Mouse (Mus musculus): ENCODE results near the gene Arhgap27. TPM values are rescaled to one million over a fixed set of nuclear protein-coding genes. Genes with fewer than 3 reads are reported as not detected.
"Not testable (repeated sequence)": the region's sequence is repeated elsewhere in the genome, so short reads cannot be mapped to it uniquely, and the experiment has no call there.

Arhgap27 gene
- polyA plus RNA-seq, 1 experiment: 122 TPM

DNA sequence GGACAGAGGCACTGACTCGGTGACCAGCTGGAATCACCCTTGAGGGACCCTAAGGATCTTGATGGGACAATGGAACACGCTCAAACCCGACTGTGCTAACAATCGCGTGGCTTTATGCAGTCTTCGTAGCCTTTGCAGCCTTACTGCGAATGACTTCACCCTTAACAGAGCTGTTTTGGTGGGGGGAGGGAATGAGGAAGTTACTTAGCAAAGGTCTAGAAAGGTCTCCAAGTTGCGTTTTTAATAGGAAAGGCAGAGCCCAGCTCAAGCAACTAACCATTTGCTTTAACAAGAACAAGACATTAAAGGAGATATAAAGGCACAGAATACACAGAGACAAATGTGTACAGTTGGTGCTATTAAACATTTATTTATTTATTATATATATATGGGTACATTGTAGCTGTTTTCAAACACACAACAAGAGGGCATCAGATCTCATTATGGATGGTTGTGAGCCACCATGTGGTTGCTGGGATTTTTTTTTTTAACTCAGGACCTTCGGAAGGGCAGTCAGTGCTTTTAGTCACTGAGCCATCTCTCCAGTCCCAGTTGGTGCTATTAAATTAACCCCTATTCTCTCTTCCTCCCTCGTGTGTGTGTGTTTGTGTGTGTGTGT is 53.4 kb downstream of the Arhgap27 start:
- Histone ChIP-seq H3K4me3 (ENCODE audit: low read depth, low read length) (no peak overlapping the region), H3K27me3 (ENCODE audit: control insufficient read depth, insufficient read depth, low read length) (no peaks in the 10 kb centered on the region; the same call in 1 of the 2 replicates), H3K4me1 (ENCODE audit: control insufficient read depth, insufficient read depth, insufficient read length, low read length) (peaks cover 5% of the 10 kb centered on the region), H3K36me3 (ENCODE audit: control insufficient read depth, insufficient read depth, low read length) (no peaks in the 10 kb centered on the region), H3K27ac (ENCODE audit: insufficient read depth, low read depth, low read length) (no peak overlapping the region)
- TF ChIP-seq POLR2A (IDR thresholded peaks at IDR 0.05; ENCODE audit: low read depth, low read length): no peak
- no peak for TF ChIP-seq CTCF (IDR thresholded peaks at IDR 0.05; ENCODE audit: extremely low read depth, insufficient read length, insufficient replicate concordance, low read depth, low read length)
- 68% methylated on average over 10 of the region's 10 CpGs for WGBS

- peak overlapping the region; percentile 42; the same call in 1 of the 2 replicates for H3K27ac ChIP-seq (ENCODE audit: insufficient read depth, low read depth, low read length)
- H3K36me3 ChIP-seq (ENCODE audit: control insufficient read depth, insufficient read depth, low read length): no peaks in the 10 kb centered on the region
- WGBS: 32% methylated on average over 8 of the region's 8 CpGs
- no peaks in the 10 kb centered on the region; the same call in 1 of the 2 replicates for H3K27me3 ChIP-seq (ENCODE audit: control insufficient read depth, insufficient read depth, low read length)
- H3K4me1 ChIP-seq (ENCODE audit: control insufficient read depth, insufficient read depth, insufficient read length, low read length): peaks cover 2% of the 10 kb centered on the region; the same call in 1 of the 2 replicates
- no peak for TF ChIP-seq POLR2A (IDR thresholded peaks at IDR 0.05; ENCODE audit: low read depth, low read length)
- no peak for TF ChIP-seq CTCF (IDR thresholded peaks at IDR 0.05; ENCODE audit: extremely low read depth, insufficient read length, insufficient replicate concordance, low read depth, low read length)
- H3K4me3 ChIP-seq (ENCODE audit: low read depth, low read length): no peak overlapping the region
These were observed 55.6 kb downstream of the Arhgap27 start for GRCm38 (mm10) chr11:103307910-103308309.

- TF ChIP-seq CTCF (IDR thresholded peaks at IDR 0.05; ENCODE audit: extremely low read depth, insufficient read length, insufficient replicate concordance, low read depth, low read length) (no peak), POLR2A (IDR thresholded peaks at IDR 0.05; ENCODE audit: low read depth, low read length) (no peak)
- 77% methylated on average over 9 of the region's 9 CpGs for WGBS
- no peak overlapping the region for H3K27ac ChIP-seq (ENCODE audit: insufficient read depth, low read depth, low read length)
- no peaks in the 10 kb centered on the region for H3K27me3 ChIP-seq (ENCODE audit: control insufficient read depth, insufficient read depth, low read length)
- H3K4me3 ChIP-seq (ENCODE audit: low read depth, low read length): no peak overlapping the region
- H3K36me3 ChIP-seq (ENCODE audit: control insufficient read depth, insufficient read depth, low read length): no peaks in the 10 kb centered on the region
- H3K4me1 ChIP-seq (ENCODE audit: control insufficient read depth, insufficient read depth, insufficient read length, low read length): 0 out of 2 replicates have a peak, but pooled peaks cover 2% of the 10 kb centered on the region
These were observed 59.0 kb downstream of the Arhgap27 start for GRCm38 (mm10) chr11:103304525-103304924.

DNA sequence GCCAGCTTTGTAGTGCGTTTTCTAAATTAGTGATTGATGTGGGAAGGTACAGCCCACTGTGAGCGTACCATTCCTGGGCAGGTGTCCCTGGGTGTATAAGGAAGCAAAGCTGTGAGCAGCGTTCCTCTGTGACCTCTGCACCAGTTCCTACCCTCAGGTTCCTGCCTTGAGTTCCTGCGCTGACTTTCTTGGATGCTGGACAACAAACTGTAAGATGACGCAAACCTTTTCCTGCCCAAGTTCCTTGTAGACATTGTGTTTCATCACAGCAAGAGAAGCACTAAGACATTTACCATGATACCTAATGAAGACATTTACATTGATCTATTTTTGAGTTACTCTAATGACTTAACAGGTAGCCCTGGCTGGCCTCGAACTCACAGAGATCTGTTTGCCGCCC is 68.7 kb downstream of the Arhgap27 start:
- Histone ChIP-seq H3K27ac (ENCODE audit: insufficient read depth, low read depth, low read length) (no peak overlapping the region), H3K27me3 (ENCODE audit: control insufficient read depth, insufficient read depth, low read length) (no peaks in the 10 kb centered on the region), H3K4me3 (ENCODE audit: low read depth, low read length) (no peak overlapping the region), H3K36me3 (ENCODE audit: control insufficient read depth, insufficient read depth, low read length) (no peaks in the 10 kb centered on the region), H3K4me1 (ENCODE audit: control insufficient read depth, insufficient read depth, insufficient read length, low read length) (no peaks in the 10 kb centered on the region)
- WGBS: 83% methylated on average over 7 of the region's 7 CpGs
- TF ChIP-seq CTCF (IDR thresholded peaks at IDR 0.05; ENCODE audit: extremely low read depth, insufficient read length, insufficient replicate concordance, low read depth, low read length) (no peak), POLR2A (IDR thresholded peaks at IDR 0.05; ENCODE audit: low read depth, low read length) (no peak)

DNA sequence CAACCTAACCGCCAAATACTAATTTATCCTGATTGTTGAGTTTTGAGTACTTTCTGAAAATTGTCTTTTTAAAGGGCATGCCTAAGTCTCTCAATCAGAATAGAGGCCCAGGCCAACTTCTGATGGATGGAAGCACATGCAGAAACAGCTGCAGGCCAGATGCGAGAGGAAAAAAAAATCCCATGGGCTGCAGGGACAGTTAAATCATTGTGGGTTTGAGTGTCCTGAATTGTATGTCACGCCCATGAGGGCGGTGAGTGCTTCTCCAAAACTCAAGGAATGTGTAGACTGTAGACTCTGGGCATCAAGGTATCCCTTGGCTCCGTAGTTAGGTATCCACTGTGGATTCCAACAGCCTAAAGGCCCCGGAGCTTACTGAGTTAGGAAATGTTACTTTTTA is 69.4 kb downstream of the Arhgap27 start:
- TF ChIP-seq POLR2A (IDR thresholded peaks at IDR 0.05; ENCODE audit: low read depth, low read length): no peak
- no peak for TF ChIP-seq CTCF (IDR thresholded peaks at IDR 0.05; ENCODE audit: extremely low read depth, insufficient read length, insufficient replicate concordance, low read depth, low read length)
- Histone ChIP-seq H3K27me3 (ENCODE audit: control insufficient read depth, insufficient read depth, low read length) (no peaks in the 10 kb centered on the region), H3K36me3 (ENCODE audit: control insufficient read depth, insufficient read depth, low read length) (no peaks in the 10 kb centered on the region), H3K4me3 (ENCODE audit: low read depth, low read length) (no peak overlapping the region), H3K4me1 (ENCODE audit: control insufficient read depth, insufficient read depth, insufficient read length, low read length) (no peaks in the 10 kb centered on the region), H3K27ac (ENCODE audit: insufficient read depth, low read depth, low read length) (no peak overlapping the region)
- 86% methylated on average over 6 of the region's 6 CpGs for WGBS

DNA sequence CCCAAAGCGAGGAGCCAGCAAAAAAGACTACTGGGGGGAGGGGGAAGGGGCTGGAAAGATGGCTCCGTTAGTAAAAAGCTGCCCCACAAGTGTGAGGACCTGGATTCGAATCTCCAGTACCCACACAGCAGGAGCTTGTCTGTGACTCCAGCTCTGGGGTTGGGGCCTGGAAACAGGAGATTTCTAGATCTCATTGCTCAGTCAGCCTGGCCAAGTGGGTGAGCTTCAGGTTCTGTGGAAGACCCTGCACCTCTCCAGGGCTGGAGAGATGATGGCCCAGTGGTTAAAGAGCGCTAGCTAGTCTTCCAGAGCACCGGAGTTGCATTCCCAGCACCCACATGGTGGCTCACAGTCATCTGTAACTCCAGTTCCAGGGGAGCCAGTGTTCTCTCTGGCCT is 70.6 kb downstream of the Arhgap27 start:
- no peak overlapping the region for H3K4me3 ChIP-seq (ENCODE audit: low read depth, low read length)
- H3K36me3 ChIP-seq (ENCODE audit: control insufficient read depth, insufficient read depth, low read length): no peaks in the 10 kb centered on the region
- no peak overlapping the region for H3K27ac ChIP-seq (ENCODE audit: insufficient read depth, low read depth, low read length)
- no peaks in the 10 kb centered on the region for H3K27me3 ChIP-seq (ENCODE audit: control insufficient read depth, insufficient read depth, low read length)
- TF ChIP-seq CTCF (IDR thresholded peaks at IDR 0.05; ENCODE audit: extremely low read depth, insufficient read length, insufficient replicate concordance, low read depth, low read length): no peak
- WGBS: 71% methylated on average over 5 of the region's 5 CpGs
- no peaks in the 10 kb centered on the region for H3K4me1 ChIP-seq (ENCODE audit: control insufficient read depth, insufficient read depth, insufficient read length, low read length)

GRCm38 (mm10) chr11:103292152-103292889 is 71.2 kb downstream of the Arhgap27 start:
- H3K4me3 ChIP-seq (ENCODE audit: low read depth, low read length): no peak overlapping the region
- no peak overlapping the region for H3K27ac ChIP-seq (ENCODE audit: insufficient read depth, low read depth, low read length)
- TF ChIP-seq CTCF (IDR thresholded peaks at IDR 0.05; ENCODE audit: extremely low read depth, insufficient read length, insufficient replicate concordance, low read depth, low read length): no peak
- H3K4me1 ChIP-seq (ENCODE audit: control insufficient read depth, insufficient read depth, insufficient read length, low read length): no peaks in the 10 kb centered on the region
- 7% methylated on average over 14 of the region's 14 CpGs for WGBS
- H3K27me3 ChIP-seq (ENCODE audit: control insufficient read depth, insufficient read depth, low read length): no peaks in the 10 kb centered on the region
- H3K36me3 ChIP-seq (ENCODE audit: control insufficient read depth, insufficient read depth, low read length): no peaks in the 10 kb centered on the region

DNA sequence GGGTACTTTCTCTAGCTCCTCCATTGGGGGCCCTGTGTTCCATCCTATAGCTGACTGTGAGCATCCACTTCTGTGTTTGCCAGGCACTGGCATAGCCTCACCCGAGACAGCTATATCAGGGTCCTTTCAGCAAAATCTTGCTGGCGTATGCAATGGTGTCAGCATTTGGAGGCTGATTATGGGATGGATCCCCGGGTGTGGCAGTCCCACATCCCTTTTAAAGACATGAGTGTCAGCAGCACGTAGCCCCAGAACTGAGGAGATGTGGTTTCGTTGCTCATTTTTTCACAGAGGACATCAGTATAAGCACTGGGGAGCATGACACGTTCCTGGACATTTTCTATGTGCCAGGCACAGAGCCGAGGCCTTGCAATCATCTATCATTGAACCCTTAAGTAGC is 72.7 kb downstream of the Arhgap27 start:
- H3K27me3 ChIP-seq (ENCODE audit: control insufficient read depth, insufficient read depth, low read length); H3K27ac ChIP-seq (ENCODE audit: insufficient read depth, low read depth, low read length); H3K4me3 ChIP-seq (ENCODE audit: low read depth, low read length); H3K36me3 ChIP-seq (ENCODE audit: control insufficient read depth, insufficient read depth, low read length); H3K4me1 ChIP-seq (ENCODE audit: control insufficient read depth, insufficient read depth, insufficient read length, low read length): not testable (repeated sequence)
- WGBS: 87% methylated on average over 7 of the region's 7 CpGs

Measured in small intestine, adult 2 months (tissue).